Mouse (Mus musculus) liver, embryonic 12.5 days (tissue): ENCODE data around the gene Cnr1. TPM values are rescaled to one million over a fixed set of nuclear protein-coding genes. Genes with fewer than 3 reads are reported as not detected.

Experiments used
- ATAC-seq: fragments of 200-750 bp; cut with Nextera tagmentation; 2 replicates; pipeline ENCODE4 v1.8.0; 2017; ENCODE audit warnings: moderate number of reproducible peaks, mild to moderate bottlenecking, moderate library complexity
- H3K27ac ChIP-seq: fragments of 300-500 bp; sonication (generic); 2 replicates; pipeline ENCODE4 v1.5.1; 2016; ENCODE audit warnings: mild to moderate bottlenecking
- H3K27me3 ChIP-seq: fragments of 300-500 bp; sonication (generic); replicated peaks from 2 replicates; pipeline ENCODE4 v1.6.1; 2016; ENCODE audit warnings: mild to moderate bottlenecking, moderate library complexity
- H3K36me3 ChIP-seq: fragments of 300-500 bp; sonication (generic); 2 replicates; pipeline ENCODE4 v1.6.1; 2016; ENCODE audit warnings: mild to moderate bottlenecking, moderate library complexity
- H3K4me1 ChIP-seq: fragments of 300-500 bp; sonication (generic); 2 replicates; pipeline ENCODE4 v1.6.1; 2016
- H3K4me2 ChIP-seq: fragments of 300-500 bp; sonication (generic); 2 replicates; pipeline ENCODE4 v1.6.1; 2016; ENCODE audit warnings: mild to moderate bottlenecking, moderate library complexity
- H3K4me3 ChIP-seq: fragments of 300-500 bp; sonication (generic); 2 replicates; pipeline ENCODE4 v1.5.1; 2016; ENCODE audit warnings: mild to moderate bottlenecking, moderate library complexity
- H3K9ac ChIP-seq: fragments of 300-500 bp; sonication (generic); 2 replicates; pipeline ENCODE4 v1.6.1; 2016; ENCODE audit warnings: mild to moderate bottlenecking, moderate library complexity
- H3K9me3 ChIP-seq: fragments of 300-500 bp; sonication (generic); replicated peaks from 2 replicates; pipeline ENCODE4 v1.6.1; 2016; ENCODE audit warnings: mild to moderate bottlenecking, moderate library complexity
- WGBS: fragments of 180-500 bp; shearing (Covaris S2); methylation state at CpG from one replicate; pipeline ENCODE4 v1.1.7; 2016; ENCODE audit not compliant: insufficient replicate concordance; 5-methylcytosine and 5-hydroxymethylcytosine counted together
- polyA plus RNA-seq: library from polyadenylated mRNA; unstranded; fragments of >200 nt; fragmentation: Nextera tagmentation; extraction: Ambion mirVana; gene quantifications from 2 replicates; pipeline ENCODE4 v1.2.1, GENCODE M21; 2016

Gene Cnr1
- 0.26 and 0.30 TPM in 2 replicates for polyA plus RNA-seq

GRCm38 (mm10) chr4:33924234-33924888 is at the start of gene Cnr1:
TSS of gene Cnr1 (plus strand) at chr4:33924593.
- Histone ChIP-seq H3K36me3 (no peaks in the 10 kb centered on the region), H3K27me3 (peaks cover 68% of the 10 kb centered on the region), H3K9me3 (no peaks in the 10 kb centered on the region), H3K4me1 (0 out of 2 replicates have a peak, but pooled peaks cover 7% of the 10 kb centered on the region), H3K27ac (no peak within 1 kb of the TSS), H3K9ac (peak within 1 kb of the TSS; percentile 39; the same call in 1 of the 2 replicates), H3K4me2 (peak within 1 kb of the TSS; percentile 71), H3K4me3 (peak within 1 kb of the TSS; percentile 51)
- ATAC-seq, result peak; percentile 87
- under 1% methylated on average over 55 of the region's 77 CpGs for WGBS

GRCm38 (mm10) chr4:33879944-33880343 is 44.4 kb upstream of the Cnr1 start:
- H3K27me3 ChIP-seq, result no peaks in the 10 kb centered on the region
- no peaks in the 10 kb centered on the region for H3K36me3 ChIP-seq
- ATAC-seq, result no peak
- H3K4me1 ChIP-seq, result no peaks in the 10 kb centered on the region
- H3K4me3 ChIP-seq, result no peak overlapping the region
- WGBS, result 74% methylated on average over 3 of the region's 3 CpGs
- H3K27ac ChIP-seq, result no peak overlapping the region
- H3K4me2 ChIP-seq, result no peak overlapping the region
- no peak overlapping the region for H3K9ac ChIP-seq
- no peaks in the 10 kb centered on the region for H3K9me3 ChIP-seq

- ATAC-seq, result no peak
- Histone ChIP-seq H3K9ac (no peak overlapping the region), H3K4me3 (no peak overlapping the region), H3K9me3 (no peaks in the 10 kb centered on the region), H3K27me3 (no peaks in the 10 kb centered on the region), H3K4me2 (no peak overlapping the region), H3K36me3 (no peaks in the 10 kb centered on the region), H3K27ac (no peak overlapping the region), H3K4me1 (no peaks in the 10 kb centered on the region)
- 56% methylated on average over 3 of the region's 3 CpGs for WGBS
Observed at GRCm38 (mm10) chr4:33886026-33886425, 38.4 kb upstream of the Cnr1 start.

- WGBS, result 52% methylated on average over 2 of the region's 2 CpGs
- H3K4me1 ChIP-seq, result no peaks in the 10 kb centered on the region
- no peak overlapping the region for H3K27ac ChIP-seq
- no peak overlapping the region for H3K9ac ChIP-seq
- H3K27me3 ChIP-seq, result no peaks in the 10 kb centered on the region
- H3K36me3 ChIP-seq, result no peaks in the 10 kb centered on the region
- ATAC-seq, result no peak
- no peak overlapping the region for H3K4me3 ChIP-seq
- no peaks in the 10 kb centered on the region for H3K9me3 ChIP-seq
- no peak overlapping the region for H3K4me2 ChIP-seq
Observed at GRCm38 (mm10) chr4:33889976-33890375, 34.4 kb upstream of the Cnr1 start.

GRCm38 (mm10) chr4:33892178-33892869 is 32.1 kb upstream of the Cnr1 start:
- Histone ChIP-seq H3K4me3 (no peak overlapping the region), H3K9ac (no peak overlapping the region), H3K4me1 (no peaks in the 10 kb centered on the region), H3K36me3 (no peaks in the 10 kb centered on the region), H3K4me2 (no peak overlapping the region), H3K9me3 (no peaks in the 10 kb centered on the region), H3K27ac (no peak overlapping the region), H3K27me3 (no peaks in the 10 kb centered on the region)
- ATAC-seq, result no peak
- 44% methylated on average over 7 of the region's 7 CpGs for WGBS

- H3K4me1 ChIP-seq, result no peaks in the 10 kb centered on the region
- H3K4me2 ChIP-seq, result no peak overlapping the region
- no peaks in the 10 kb centered on the region for H3K27me3 ChIP-seq
- H3K4me3 ChIP-seq, result no peak overlapping the region
- H3K36me3 ChIP-seq, result no peaks in the 10 kb centered on the region
- 68% methylated on average over 7 of the region's 7 CpGs for WGBS
- no peak overlapping the region for H3K9ac ChIP-seq
- no peak for ATAC-seq
- no peaks in the 10 kb centered on the region for H3K9me3 ChIP-seq
- no peak overlapping the region for H3K27ac ChIP-seq
Observed at GRCm38 (mm10) chr4:33893841-33894240, 30.6 kb upstream of the Cnr1 start.

GRCm38 (mm10) chr4:33895046-33895445 is 29.3 kb upstream of the Cnr1 start:
- ATAC-seq, result no peak
- H3K4me1 ChIP-seq, result no peaks in the 10 kb centered on the region
- H3K9ac ChIP-seq, result no peak overlapping the region
- no peak overlapping the region for H3K4me2 ChIP-seq
- no peaks in the 10 kb centered on the region for H3K9me3 ChIP-seq
- H3K36me3 ChIP-seq, result no peaks in the 10 kb centered on the region
- H3K27ac ChIP-seq, result no peak overlapping the region
- H3K4me3 ChIP-seq, result no peak overlapping the region
- WGBS, result 21% methylated on average over 8 of the region's 8 CpGs
- H3K27me3 ChIP-seq, result no peaks in the 10 kb centered on the region

GRCm38 (mm10) chr4:33895491-33895890 is 28.9 kb upstream of the Cnr1 start:
- 82% methylated on average over 2 of the region's 2 CpGs for WGBS
- Histone ChIP-seq H3K4me3 (no peak overlapping the region), H3K4me1 (no peaks in the 10 kb centered on the region), H3K4me2 (no peak overlapping the region), H3K27ac (no peak overlapping the region), H3K9me3 (no peaks in the 10 kb centered on the region), H3K9ac (no peak overlapping the region), H3K36me3 (no peaks in the 10 kb centered on the region), H3K27me3 (no peaks in the 10 kb centered on the region)
- no peak for ATAC-seq

- H3K4me1 ChIP-seq, result no peaks in the 10 kb centered on the region
- H3K9ac ChIP-seq, result no peak overlapping the region
- WGBS, result 67% methylated on average over 3 of the region's 3 CpGs
- no peak for ATAC-seq
- H3K4me3 ChIP-seq, result no peak overlapping the region
- no peaks in the 10 kb centered on the region for H3K9me3 ChIP-seq
- no peaks in the 10 kb centered on the region for H3K36me3 ChIP-seq
- no peaks in the 10 kb centered on the region for H3K27me3 ChIP-seq
- no peak overlapping the region for H3K27ac ChIP-seq
- no peak overlapping the region for H3K4me2 ChIP-seq
Observed at GRCm38 (mm10) chr4:33901659-33902058, 22.7 kb upstream of the Cnr1 start.

GRCm38 (mm10) chr4:33903812-33904340 is 20.5 kb upstream of the Cnr1 start:
- no peaks in the 10 kb centered on the region for H3K9me3 ChIP-seq
- H3K27me3 ChIP-seq, result no peaks in the 10 kb centered on the region
- H3K4me3 ChIP-seq, result no peak overlapping the region
- H3K4me1 ChIP-seq, result no peaks in the 10 kb centered on the region
- no peak overlapping the region for H3K27ac ChIP-seq
- H3K9ac ChIP-seq, result no peak overlapping the region
- no peak overlapping the region for H3K4me2 ChIP-seq
- no peaks in the 10 kb centered on the region for H3K36me3 ChIP-seq
- no peak for ATAC-seq
- 36% methylated on average over 1 of the region's 1 CpGs for WGBS

GRCm38 (mm10) chr4:33904826-33905225 is 19.6 kb upstream of the Cnr1 start:
- no peak for ATAC-seq

GRCm38 (mm10) chr4:33908786-33909185 is 15.6 kb upstream of the Cnr1 start:
- Histone ChIP-seq H3K36me3 (no peaks in the 10 kb centered on the region), H3K4me3 (no peak overlapping the region), H3K27me3 (no peaks in the 10 kb centered on the region), H3K9ac (no peak overlapping the region), H3K9me3 (no peaks in the 10 kb centered on the region), H3K4me2 (no peak overlapping the region), H3K27ac (no peak overlapping the region), H3K4me1 (no peaks in the 10 kb centered on the region)
- 40% methylated on average over 3 of the region's 3 CpGs for WGBS
- ATAC-seq, result no peak

More at GRCm38 (mm10) chr4:33904826-33905225, 19.6 kb upstream of the Cnr1 start:
- WGBS, result 50% methylated on average over 4 of the region's 4 CpGs
- H3K4me3 ChIP-seq, result no peak overlapping the region
- no peak overlapping the region for H3K27ac ChIP-seq
- no peak overlapping the region for H3K9ac ChIP-seq
- H3K36me3 ChIP-seq, result no peaks in the 10 kb centered on the region
- no peaks in the 10 kb centered on the region for H3K9me3 ChIP-seq
- no peaks in the 10 kb centered on the region for H3K4me1 ChIP-seq
- H3K4me2 ChIP-seq, result no peak overlapping the region
- no peaks in the 10 kb centered on the region for H3K27me3 ChIP-seq
